Mouse (Mus musculus): ENCODE measurements around the gene Hook2.

GRCm38 (mm10) chr8:85016724-85017123 lies 26.3 kb downstream of the Hook2 start:
- TF ChIP-seq CTCF (IDR thresholded peaks at IDR 0.05; ENCODE audit: low read depth) (no peak), EP300 (IDR thresholded peaks at IDR 0.05; ENCODE audit: low read depth) (no peak)
